Mouse (Mus musculus) hindbrain, embryonic 11.5 days (tissue): ENCODE results near the gene Fam178b. TPM values are rescaled to one million over a fixed set of nuclear protein-coding genes. Genes with fewer than 3 reads are reported as not detected.
A peak's percentile ranks its signal among the peaks of the same experiment; 100 is the strongest.

ENCODE experiments used
- ATAC-seq: fragments of 200-750 bp; cut with Nextera tagmentation; 2 replicates; pipeline ENCODE4 v1.8.0; 2017; ENCODE audit warnings: mild to moderate bottlenecking, moderate TSS enrichment, moderate library complexity; ENCODE audit not compliant: low FRiP score
- DNase-seq: peaks from one replicate; pipeline ENCODE4 v3.0.0-alpha.2; 2015; ENCODE audit warnings: low spot score
- H3K27ac ChIP-seq: fragments of 300-500 bp; sonication (generic); 2 replicates; pipeline ENCODE4 v1.5.1; 2014; ENCODE audit warnings: mild to moderate bottlenecking, low read depth, low read length
- H3K27me3 ChIP-seq: fragments of 300-500 bp; sonication (generic); 2 replicates; pipeline ENCODE4 v1.6.1; 2014; ENCODE audit warnings: mild to moderate bottlenecking, low read length, moderate library complexity, mixed read lengths; ENCODE audit not compliant: control insufficient read depth, insufficient read depth
- H3K36me3 ChIP-seq: fragments of 300-500 bp; sonication (generic); 2 replicates; pipeline ENCODE4 v1.6.1; 2014; ENCODE audit warnings: mild to moderate bottlenecking, low read length, moderate library complexity, mixed read lengths; ENCODE audit not compliant: control insufficient read depth, insufficient read depth
- H3K4me1 ChIP-seq: fragments of 300-500 bp; sonication (generic); replicated peaks from 2 replicates; pipeline ENCODE4 v1.6.1; 2014; ENCODE audit warnings: low read length, mixed read lengths; ENCODE audit not compliant: control insufficient read depth, insufficient read depth
- H3K4me2 ChIP-seq: fragments of 300-500 bp; sonication (generic); replicated peaks from 2 replicates; pipeline ENCODE4 v1.6.1; 2014; ENCODE audit warnings: mild to moderate bottlenecking, low read depth, low read length
- H3K4me3 ChIP-seq: fragments of 300-500 bp; sonication (generic); 2 replicates; pipeline ENCODE4 v1.5.1; 2014; ENCODE audit warnings: low read depth, low read length
- H3K9ac ChIP-seq: fragments of 300-500 bp; sonication (generic); 2 replicates; pipeline ENCODE4 v1.6.1; 2014; ENCODE audit warnings: low read depth, low read length
- H3K9me3 ChIP-seq: fragments of 300-500 bp; sonication (generic); 2 replicates; pipeline ENCODE4 v1.6.1; 2016; ENCODE audit warnings: low read length; ENCODE audit not compliant: control insufficient read depth
- WGBS: fragments of 180-500 bp; shearing (Covaris S2); extraction: QIAGEN DNeasy Blood & Tissue Kit; methylation state at CpG from one replicate; pipeline ENCODE4 v1.1.7; 2014; 5-methylcytosine and 5-hydroxymethylcytosine counted together
- polyA plus RNA-seq: library from polyadenylated mRNA; unstranded; fragments of >200 nt; fragmentation: Nextera tagmentation; extraction: Ambion mirVana; gene quantifications from 2 replicates; pipeline ENCODE4 v1.2.1, GENCODE M21; 2014

The Fam178b gene
- polyA plus RNA-seq, 1 experiment from 2014 or later = 0.52 TPM

- Histone ChIP-seq H3K27me3 (no peaks in the 10 kb centered on the region), H3K4me2 (no peak overlapping the region), H3K9me3 (no peaks in the 10 kb centered on the region), H3K4me1 (peaks cover 10% of the 10 kb centered on the region), H3K4me3 (no peak overlapping the region), H3K9ac (no peak overlapping the region), H3K36me3 (no peaks in the 10 kb centered on the region), H3K27ac (no peak overlapping the region)
- DNase-seq (no peak), ATAC-seq (no peak)
- 74% methylated on average over 4 of the region's 4 CpGs for WGBS
Measured at GRCm38 (mm10) chr1:36563632-36564031, 119.4 kb downstream of the Fam178b start.

GRCm38 (mm10) chr1:36563197-36563596 is 119.8 kb downstream of the Fam178b start:
- Histone ChIP-seq H3K9ac (no peak overlapping the region), H3K9me3 (no peaks in the 10 kb centered on the region), H3K36me3 (no peaks in the 10 kb centered on the region), H3K4me2 (no peak overlapping the region), H3K4me1 (peaks cover 11% of the 10 kb centered on the region), H3K27me3 (no peaks in the 10 kb centered on the region), H3K4me3 (no peak overlapping the region), H3K27ac (no peak overlapping the region)
- ATAC-seq = no peak
- 74% methylated on average over 2 of the region's 2 CpGs for WGBS
- no peak for DNase-seq

GRCm38 (mm10) chr1:36562388-36562787 is 120.6 kb downstream of the Fam178b start:
- ATAC-seq = no peak
- 72% methylated on average over 4 of the region's 4 CpGs for WGBS

GRCm38 (mm10) chr1:36560903-36561302 is 122.1 kb downstream of the Fam178b start:
- no peaks in the 10 kb centered on the region for H3K27me3 ChIP-seq
- H3K9me3 ChIP-seq = no peaks in the 10 kb centered on the region
- WGBS = 57% methylated on average over 6 of the region's 6 CpGs
- H3K4me2 ChIP-seq = no peak overlapping the region
- no peak overlapping the region for H3K9ac ChIP-seq
- H3K36me3 ChIP-seq = no peaks in the 10 kb centered on the region
- ATAC-seq (no peak), DNase-seq (no peak)
- peaks cover 7% of the 10 kb centered on the region for H3K4me1 ChIP-seq
- no peak overlapping the region for H3K4me3 ChIP-seq
- no peak overlapping the region for H3K27ac ChIP-seq

More at GRCm38 (mm10) chr1:36562388-36562787, 120.6 kb downstream of the Fam178b start:
- Histone ChIP-seq H3K27me3 (no peaks in the 10 kb centered on the region), H3K9me3 (no peaks in the 10 kb centered on the region), H3K36me3 (no peaks in the 10 kb centered on the region), H3K9ac (no peak overlapping the region), H3K4me2 (no peak overlapping the region), H3K4me1 (peaks cover 7% of the 10 kb centered on the region), H3K27ac (no peak overlapping the region), H3K4me3 (no peak overlapping the region)
- DNase-seq = no peak

- Histone ChIP-seq H3K27me3 (no peaks in the 10 kb centered on the region), H3K9ac (no peak overlapping the region), H3K4me2 (no peak overlapping the region), H3K36me3 (no peaks in the 10 kb centered on the region; the same call in 1 of the 2 replicates), H3K27ac (no peak overlapping the region), H3K4me3 (no peak overlapping the region), H3K4me1 (peaks cover 15% of the 10 kb centered on the region), H3K9me3 (no peaks in the 10 kb centered on the region)
- DNase-seq (no peak), ATAC-seq (no peak)
- WGBS = 64% methylated on average over 5 of the region's 5 CpGs
Measured at GRCm38 (mm10) chr1:36559888-36560287, 123.1 kb downstream of the Fam178b start.

GRCm38 (mm10) chr1:36559256-36559655 is 123.7 kb downstream of the Fam178b start:
- WGBS = 3% methylated on average over 4 of the region's 4 CpGs
- 0 out of 2 replicates have a peak overlapping the region, but pooled peaks have one; percentile 93 for H3K4me3 ChIP-seq
- ATAC-seq = no peak
- H3K9me3 ChIP-seq = no peaks in the 10 kb centered on the region
- no peak overlapping the region for H3K27ac ChIP-seq
- peaks cover under 1% of the 10 kb centered on the region; the same call in 1 of the 2 replicates for H3K36me3 ChIP-seq
- no peak for DNase-seq
- peak overlapping the region; percentile 100; the same call in 1 of the 2 replicates for H3K9ac ChIP-seq
- H3K4me2 ChIP-seq = no peak overlapping the region
- H3K4me1 ChIP-seq = peaks cover 19% of the 10 kb centered on the region
- H3K27me3 ChIP-seq = no peaks in the 10 kb centered on the region

GRCm38 (mm10) chr1:36558031-36558993 is 124.7 kb downstream of the Fam178b start, which contains the start of gene Sema4c:
Gene Sema4c, minus strand, starts transcription at chr1:36558349.
- H3K36me3 ChIP-seq = peaks cover 8% of the 10 kb centered on the region
- H3K9ac ChIP-seq = peak within 1 kb of the TSS; percentile 100
- peaks cover 20% of the 10 kb centered on the region for H3K4me1 ChIP-seq
- H3K4me3 ChIP-seq = peak within 1 kb of the TSS; percentile 93
- H3K27me3 ChIP-seq = no peaks in the 10 kb centered on the region
- DNase-seq = peak; percentile 85
- no peaks in the 10 kb centered on the region for H3K9me3 ChIP-seq
- peak within 1 kb of the TSS; percentile 99 for H3K27ac ChIP-seq
- H3K4me2 ChIP-seq = peak within 1 kb of the TSS; percentile 99
- peak; percentile 64 for ATAC-seq
- under 1% methylated on average over 60 of the region's 69 CpGs for WGBS

GRCm38 (mm10) chr1:36557457-36558011 is 125.4 kb downstream of the Fam178b start:
- ATAC-seq = peak; percentile 63

More at GRCm38 (mm10) chr1:36557457-36558011, 125.4 kb downstream of the Fam178b start:
- peak overlapping the region; percentile 99 for H3K27ac ChIP-seq
- H3K4me1 ChIP-seq = peaks cover 20% of the 10 kb centered on the region
- H3K4me2 ChIP-seq = peak overlapping the region; percentile 99
- H3K4me3 ChIP-seq = peak overlapping the region; percentile 93
- peaks cover 16% of the 10 kb centered on the region for H3K36me3 ChIP-seq
- H3K27me3 ChIP-seq = no peaks in the 10 kb centered on the region
- under 1% methylated on average over 45 of the region's 48 CpGs for WGBS
- peak overlapping the region; percentile 100 for H3K9ac ChIP-seq
- H3K9me3 ChIP-seq = no peaks in the 10 kb centered on the region
- DNase-seq = peak; percentile 81
